Mouse (Mus musculus): ENCODE measurements around the gene Wnt5b.

Gene Wnt5b

DNA sequence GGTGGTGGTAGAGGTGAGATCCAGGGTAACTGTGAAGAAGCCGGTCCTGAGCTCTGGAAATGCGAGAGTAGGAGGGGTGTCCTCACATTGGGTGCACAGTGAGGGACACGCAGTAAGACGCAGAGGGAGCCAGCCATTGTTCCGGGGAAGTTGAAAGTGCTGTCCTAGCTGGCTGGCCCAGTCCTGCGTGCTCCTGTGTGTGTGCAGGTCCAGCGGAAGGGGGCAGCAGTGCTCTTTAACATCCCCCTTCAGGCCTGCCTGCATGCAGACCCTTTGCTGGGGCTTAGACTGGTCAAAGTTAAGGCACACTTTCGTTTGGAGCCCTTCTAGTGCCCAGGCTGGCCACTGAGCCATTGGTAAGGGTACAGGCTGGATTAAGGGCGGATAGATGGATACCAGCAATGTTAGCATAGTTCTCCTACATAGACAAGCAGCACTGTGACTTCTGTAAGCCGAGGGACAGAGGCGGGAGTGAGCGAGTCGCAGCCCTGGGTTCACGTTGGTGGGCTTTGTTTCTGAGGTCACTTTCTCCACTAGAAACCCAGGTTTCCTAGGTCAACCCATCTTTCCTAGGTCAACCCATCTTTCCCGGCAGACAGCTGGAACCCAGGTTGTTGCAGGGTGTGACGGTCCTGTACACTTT, 61.1 kb downstream of the Wnt5b start:
- peak; percentile 77 to 82 for DNase-seq

DNA sequence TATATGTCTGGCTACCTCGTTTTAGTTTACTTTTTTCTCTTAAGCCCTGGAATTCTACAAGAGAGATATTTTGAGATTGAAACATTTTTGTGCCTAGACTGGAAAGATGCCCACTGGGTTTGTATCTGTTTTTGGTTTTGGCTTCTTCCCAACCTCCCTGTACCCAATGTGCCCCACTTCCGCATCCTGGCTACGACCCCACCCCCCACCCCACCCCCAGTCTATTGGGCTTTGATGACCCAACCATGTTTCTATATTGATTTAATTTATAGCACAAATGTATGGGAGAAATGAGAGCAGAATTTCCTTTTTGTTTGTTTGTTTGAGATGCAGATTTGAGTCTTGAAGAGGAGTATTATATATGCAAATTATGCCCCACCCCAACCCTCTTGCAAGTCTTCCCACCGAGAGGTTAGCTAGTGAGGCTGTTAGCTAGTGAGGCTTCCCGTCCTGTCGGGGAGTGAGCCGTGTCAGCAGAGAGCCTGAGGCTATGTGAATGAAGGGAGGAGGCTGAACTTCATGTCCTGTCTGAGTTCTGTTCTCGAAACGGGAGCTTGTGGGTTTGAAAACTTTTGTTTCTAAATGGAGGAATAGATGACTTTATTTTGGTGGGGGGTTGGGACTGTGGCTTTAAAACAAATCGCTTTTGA, 62.3 kb downstream of the Wnt5b start:
- peak; percentile 27 to 43 for DNase-seq

DNA sequence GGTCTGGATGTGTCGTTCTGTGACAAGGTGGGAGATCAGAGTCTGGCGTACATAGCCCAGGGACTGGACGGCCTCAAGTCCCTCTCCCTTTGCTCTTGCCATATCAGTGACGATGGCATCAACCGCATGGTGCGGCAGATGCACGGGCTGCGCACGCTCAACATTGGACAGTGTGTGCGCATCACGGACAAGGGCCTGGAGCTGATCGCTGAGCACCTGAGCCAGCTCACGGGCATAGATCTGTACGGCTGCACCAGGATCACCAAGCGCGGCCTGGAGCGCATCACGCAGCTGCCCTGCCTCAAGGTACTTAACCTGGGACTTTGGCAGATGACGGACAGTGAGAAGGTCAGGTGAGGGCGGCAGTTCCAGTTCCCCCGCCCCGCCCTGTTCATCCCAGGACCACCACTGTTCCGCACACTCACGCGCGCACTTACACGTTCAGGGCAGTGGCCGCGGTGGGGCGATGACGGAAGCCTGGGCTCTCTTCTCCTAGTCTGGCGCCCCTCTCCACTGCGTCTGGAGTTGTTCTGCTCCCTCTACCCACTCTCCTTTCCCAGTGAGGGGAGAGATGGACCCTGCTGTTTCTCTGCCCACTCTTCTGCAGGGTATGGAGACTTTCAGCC, 63.3 kb downstream of the Wnt5b start:
- DNase-seq, result peak; percentile 54 to 69

DNA sequence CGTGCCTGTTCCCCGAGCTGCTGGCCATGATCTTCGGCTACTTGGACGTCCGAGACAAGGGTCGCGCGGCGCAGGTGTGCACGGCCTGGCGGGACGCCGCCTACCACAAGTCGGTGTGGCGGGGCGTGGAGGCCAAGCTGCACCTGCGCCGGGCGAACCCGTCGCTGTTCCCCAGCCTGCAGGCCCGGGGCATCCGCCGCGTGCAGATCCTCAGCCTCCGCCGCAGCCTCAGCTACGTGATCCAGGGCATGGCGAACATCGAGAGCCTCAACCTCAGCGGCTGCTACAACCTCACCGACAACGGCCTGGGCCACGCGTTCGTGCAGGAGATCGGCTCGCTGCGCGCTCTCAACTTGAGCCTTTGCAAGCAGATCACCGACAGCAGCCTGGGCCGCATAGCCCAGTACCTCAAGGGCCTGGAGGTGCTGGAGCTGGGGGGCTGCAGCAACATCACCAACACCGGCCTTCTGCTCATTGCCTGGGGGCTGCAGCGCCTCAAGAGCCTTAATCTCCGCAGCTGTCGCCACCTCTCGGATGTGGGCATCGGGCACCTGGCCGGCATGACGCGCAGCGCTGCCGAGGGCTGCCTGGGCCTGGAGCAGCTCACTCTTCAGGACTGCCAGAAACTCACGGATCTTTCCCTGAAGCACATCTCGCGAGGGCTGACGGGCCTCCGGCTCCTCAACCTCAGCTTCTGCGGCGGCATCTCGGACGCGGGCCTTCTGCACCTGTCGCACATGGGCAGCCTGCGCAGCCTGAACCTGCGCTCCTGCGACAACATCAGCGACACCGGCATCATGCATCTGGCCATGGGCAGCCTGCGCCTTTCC, 64.1 kb downstream of the Wnt5b start:
- peak; percentile 69 to 82 for DNase-seq

DNA sequence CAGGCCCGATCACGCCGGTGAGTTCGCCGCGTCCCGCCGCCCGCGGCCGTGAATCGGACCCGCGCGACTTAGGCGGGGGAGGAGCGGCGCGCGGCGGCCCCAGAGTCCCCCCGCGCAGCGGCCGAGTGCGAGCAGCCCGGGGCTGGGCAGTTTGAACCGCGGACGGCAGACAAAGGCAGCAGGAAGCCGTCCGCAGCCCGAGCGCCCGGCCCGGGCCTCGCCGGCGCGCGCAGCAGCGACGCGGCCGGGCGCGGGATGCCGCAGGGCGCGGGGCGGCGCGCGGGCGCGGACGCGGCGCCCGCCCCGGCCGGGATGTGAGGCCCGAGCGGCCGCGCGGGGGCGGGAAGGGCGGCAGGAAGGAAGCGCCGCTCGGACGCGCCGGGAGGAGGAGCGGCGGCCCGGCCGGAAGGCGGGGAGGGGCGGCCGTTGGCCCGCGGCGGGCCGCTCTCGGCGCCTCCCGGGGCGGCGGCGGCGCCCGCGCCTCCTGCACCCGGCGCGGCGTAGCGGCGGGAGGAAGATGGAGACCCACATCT, 64.7 kb downstream of the Wnt5b start, which contains the start of gene Fbxl14:
TSS of gene Fbxl14 (plus strand) at position 326 of the 533 bp plus-strand sequence.
- DNase-seq, result peak; percentile 61 to 79

DNA sequence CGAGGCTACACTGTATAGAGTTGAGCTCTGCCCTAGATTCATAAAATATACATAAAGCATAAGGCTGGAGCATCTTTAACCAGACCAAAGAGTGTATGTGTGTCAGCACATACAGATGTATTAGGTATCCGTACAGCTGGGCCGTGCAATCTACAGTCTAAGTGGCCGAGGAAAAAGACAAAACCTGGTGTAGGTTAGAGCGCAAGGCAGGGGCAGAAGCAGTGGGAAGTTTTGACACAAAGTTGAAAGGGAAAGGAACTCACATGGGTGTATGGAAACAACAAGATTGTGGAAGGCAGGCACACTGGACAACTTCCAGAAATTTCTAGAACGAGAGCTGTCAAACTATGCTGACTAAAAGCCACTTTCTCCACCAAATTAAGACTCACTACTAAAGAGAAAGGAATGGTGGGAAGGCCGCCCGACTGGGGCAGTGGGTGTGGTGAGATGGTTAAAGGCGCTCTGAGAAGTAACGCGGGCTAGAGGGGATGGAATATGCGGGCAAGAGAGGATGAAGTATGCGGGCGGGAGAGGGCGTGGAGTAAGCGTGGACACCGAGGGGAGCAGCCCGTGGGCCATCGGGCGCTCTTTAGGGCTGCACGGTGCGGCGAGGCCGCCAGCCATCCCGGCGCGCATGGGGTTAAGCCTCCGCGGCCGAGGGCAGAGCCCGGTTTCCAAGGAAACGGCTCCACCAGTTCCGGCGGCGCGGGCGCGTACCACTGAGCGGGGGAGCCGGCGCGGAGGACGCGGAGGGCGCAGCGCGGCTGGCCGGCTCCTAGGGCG, 65.4 kb downstream of the Wnt5b start:
- peak; percentile 91 to 95 for DNase-seq

DNA sequence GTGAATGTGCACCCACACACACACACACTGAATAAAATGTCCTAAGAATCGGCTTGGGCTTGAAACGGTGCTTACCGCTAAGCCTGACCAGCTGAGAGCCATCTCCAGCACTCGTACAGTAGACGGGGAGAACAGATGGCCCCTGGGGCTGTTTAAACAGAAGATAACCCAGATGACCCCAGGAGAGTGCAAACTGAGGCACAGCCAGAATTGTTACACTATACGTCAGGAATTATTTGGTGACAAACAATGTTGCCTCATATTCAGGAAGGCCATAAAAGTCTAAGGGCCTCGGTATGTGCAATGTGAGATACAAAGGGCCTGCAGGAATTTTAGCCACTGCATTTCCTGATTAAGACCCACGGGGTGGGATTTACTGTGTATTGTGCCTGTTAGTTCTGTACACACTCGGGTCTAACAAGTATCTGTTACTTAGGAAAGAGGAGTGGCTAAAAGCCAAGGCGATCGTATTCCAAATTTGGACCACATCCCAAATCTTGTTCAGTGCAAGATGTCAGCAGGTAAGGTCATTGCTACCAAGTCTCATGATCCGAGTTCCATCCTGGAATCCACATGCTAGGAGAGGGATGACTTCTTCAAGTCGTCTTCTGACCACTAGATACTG, 66.3 kb downstream of the Wnt5b start:
- DNase-seq, result no peak

DNA sequence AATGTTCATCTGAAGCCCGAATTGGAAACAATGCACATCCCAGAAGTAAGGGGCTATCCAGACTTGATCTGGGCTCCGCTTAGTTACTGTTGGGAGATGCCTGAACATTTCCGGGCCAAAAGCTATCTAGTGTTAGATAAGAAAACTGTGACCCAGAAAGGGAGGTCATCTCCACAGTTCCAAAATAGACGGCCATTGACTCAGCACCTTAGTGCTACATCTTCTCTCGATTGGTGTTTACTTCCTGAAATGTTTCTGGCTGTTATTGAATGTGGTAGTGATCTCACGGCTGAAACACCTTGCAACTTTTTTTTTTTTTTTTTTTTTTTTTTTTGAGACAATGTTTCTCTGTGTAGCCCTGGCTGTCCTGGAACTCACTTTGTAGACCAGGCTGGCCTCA, 68.2 kb downstream of the Wnt5b start:
- DNase-seq, result no peak

DNA sequence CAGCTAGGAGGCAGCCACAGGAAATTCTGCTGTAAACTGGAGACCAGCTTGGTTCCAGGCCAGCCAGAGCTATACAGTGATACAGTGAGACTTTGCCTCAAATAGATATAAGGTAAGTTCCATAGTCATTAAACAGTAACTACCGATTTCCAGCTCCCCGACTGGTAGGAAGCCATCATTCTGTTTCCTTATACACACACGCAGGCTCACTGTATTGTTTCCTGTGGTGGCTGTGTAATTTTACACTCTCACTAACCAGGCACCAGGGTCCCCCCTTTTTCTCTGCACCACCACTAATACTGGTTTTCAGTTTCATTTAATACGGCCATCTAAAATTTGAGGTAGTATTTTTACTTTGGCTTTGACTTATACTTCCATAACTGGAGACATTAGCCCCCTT, 70.2 kb downstream of the Wnt5b start:
- no peak for DNase-seq

DNA sequence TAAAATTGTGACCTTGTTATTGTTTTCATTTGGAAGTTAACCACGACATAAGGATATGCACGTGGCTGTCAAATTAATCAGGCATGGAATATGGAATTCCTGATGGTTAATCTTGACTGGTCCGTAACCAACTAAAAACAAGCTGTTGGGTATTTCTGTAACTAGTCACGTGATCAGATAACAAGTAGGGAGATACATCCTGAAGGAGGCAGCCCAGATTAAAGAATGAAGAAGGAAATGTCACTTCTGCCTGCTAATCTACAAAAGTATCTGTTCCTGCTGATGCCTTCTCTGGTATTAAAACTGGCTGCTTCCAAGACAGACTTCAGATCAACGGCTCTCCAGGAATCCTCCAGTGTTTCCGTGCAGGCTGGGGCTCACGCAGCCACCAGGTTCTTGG, 70.7 kb downstream of the Wnt5b start:
- DNase-seq, result no peak

DNA sequence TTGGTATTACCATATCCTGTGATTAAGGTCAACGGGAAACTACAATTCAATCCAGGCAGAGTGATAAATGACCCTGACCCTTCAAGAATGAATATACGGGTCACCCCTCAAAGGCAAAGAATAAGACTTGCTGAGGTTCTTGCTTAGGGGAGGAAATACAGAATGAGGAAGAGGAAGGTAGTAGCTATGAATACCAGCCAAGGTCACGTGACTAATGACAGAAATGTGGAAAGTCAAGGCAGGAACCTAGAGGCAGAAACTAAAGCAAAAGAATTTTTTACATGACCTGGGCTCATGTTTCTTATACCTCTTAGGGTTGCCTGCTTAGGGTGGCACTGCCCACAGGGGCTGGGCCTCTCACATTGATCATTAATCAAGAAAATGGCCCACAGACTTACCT, 71.4 kb downstream of the Wnt5b start:
- no peak for DNase-seq

DNA sequence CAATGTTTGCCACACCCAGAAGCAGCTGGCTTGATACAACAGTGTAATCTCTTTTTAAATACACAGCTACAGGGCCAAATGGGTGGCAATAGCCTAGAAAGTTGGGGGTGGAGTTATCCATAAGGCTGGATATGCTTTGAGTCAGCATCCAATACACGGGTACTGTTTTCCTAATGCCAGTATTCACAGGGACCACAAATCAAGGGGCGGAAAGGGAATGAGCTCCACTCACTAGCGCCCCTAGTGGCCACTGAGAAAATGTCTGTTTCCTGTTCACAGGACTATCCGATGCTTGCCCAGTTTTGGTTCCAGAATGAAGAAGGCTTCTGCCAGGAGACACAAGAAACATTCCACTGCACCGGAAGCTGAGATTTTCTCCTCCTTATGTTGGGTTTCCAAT, 72.0 kb downstream of the Wnt5b start:
- DNase-seq, result peak; percentile 80 to 83

DNA sequence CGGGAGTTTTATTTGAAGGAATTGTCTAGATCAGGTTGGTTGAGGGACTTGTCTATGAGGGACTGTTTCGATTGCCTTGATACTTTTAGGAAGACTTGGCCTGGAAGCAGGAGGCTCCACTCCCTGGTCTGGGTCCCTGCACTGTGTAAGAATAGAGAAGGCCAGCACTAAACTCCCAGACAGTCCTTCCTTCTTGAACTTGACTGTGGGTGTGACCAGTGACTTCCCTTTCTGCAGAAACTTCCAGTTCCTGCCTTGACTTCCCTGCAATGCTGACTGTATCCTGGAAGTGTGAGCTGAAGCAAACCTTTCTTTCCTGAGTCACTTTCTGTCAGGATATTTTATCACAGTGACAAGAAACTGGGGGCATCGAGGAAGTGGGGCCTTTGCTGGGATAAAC, 73.4 kb downstream of the Wnt5b start:
- DNase-seq, result no peak

DNA sequence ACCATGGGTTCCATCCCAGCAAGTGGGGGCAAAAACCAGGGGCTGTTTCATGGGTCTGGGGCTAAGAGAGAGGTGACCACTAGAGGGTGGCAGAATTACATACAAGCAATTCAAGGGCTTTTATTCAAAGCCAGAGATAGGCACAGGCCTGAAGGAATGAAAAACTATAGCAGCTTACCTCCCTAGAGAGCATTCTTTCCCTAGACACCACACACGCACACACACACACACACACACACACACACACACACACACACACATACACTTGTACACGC, 76.4 kb downstream of the Wnt5b start:
- no peak for DNase-seq

DNA sequence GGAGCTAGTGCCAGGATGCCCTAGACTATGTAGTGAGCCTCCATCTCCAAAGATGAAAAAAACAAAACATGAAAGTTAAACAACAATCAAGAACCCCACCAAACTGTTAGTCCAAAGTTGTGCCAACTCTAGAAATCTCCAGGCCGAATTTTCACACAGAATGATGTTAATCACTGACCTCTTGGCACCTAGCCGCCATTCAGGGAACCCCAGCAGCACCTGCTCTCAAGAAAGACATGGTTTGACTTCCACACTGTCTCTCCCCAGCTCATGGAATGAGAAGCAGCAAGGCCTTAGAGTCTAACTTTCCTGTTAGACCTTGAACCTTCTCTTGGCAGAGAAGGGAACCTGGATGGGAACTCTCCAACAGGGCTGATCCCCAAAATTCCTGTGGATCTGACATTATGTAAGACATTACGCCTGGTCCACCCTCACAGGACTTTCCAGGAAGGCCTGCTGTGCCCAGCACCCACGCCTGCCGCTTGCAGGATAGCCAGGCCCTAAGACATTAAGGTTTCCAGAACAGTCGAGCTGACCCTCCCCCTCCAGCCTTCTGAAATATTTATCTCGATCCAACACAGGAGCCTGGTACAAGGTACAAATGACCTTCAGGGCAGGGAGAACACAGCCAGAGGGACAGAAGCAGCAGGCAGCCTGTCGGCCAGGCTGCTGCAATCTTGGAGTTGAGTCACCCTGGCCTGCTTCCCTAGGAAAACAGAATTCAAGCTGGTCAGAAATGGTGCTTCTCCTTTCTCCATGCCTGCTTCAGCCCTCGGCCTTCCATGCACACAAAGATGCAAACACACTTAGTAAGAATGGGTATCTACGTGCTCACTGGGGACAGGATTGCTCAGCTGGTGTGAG, 77.0 kb downstream of the Wnt5b start:
- peak in 1 of 2 experiments; percentile 47 for DNase-seq

DNA sequence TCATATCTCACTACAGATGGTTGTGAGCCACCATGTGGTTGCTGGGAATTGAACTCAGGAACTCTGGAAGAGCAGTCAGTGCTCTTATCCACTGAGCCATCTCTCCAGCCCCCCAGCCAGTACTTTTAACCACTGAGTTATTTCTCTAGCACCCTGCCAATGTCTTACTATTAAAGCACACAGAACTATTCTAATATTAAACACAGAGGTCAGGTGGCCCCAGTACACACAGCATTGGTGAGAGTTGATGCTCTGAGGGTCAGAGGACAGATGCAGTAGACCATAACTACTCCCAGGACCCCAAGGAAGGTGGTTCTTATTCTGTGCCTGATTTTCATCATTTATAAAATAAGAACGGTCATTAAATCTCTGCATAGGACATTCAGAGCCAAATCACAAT, 78.0 kb downstream of the Wnt5b start:
- DNase-seq, result no peak

DNA sequence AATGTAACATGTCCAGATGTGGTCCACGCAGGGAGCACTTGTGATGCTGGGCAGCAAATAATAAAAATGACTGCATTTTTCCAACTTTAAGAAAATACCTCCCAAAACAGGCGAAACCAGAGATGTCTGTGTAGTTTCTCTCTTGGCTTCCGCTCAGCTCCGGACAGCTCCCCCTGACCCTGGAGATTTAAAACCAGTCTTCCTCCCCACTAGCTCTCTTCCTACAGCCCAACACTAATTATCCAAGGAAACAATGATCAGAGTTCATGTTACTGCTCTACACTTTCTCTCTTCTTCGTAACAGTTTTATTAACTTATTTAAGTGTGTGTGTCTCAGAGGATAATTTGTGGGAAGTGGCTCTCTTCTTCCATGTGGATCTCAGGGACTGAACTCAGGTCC, 83.8 kb downstream of the Wnt5b start:
- no peak for DNase-seq

DNA sequence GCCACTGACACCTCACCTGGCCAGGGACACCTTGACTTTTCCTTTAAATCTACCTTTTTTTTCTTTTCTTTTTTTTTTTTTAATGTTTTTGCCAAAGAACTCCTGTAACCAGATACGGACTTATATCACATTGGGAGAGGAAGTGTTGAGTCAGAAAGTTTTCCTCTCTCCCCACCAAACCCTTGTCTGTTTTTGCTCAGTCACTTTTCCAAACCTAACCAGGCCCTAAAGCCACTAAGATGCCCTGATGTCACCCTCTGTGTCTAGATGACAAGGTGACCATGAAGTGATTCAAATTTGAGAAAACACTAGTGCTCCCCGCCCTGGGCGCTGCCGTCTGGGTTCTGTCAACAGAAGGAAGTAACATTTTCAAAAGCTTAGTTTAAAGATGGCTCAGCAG, 85.1 kb downstream of the Wnt5b start:
- no peak for DNase-seq

DNA sequence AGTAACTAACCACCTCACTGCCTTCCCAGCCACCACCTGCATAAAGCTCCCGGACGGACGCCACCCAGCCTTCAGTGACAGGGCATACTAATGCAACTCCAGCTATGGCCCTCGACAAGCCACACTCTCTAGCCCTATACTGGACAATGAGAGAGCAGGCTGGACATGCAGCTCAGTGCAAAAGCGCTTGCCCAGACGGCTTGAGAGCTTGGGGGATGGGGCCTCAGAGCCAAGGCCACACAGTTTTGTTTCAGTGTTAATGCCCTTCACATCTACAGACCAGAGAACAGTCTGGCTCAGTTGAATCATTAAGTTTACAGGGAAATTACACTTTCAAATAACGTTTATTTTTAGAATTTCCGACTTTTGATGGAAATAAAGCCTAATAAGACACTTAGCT, 86.0 kb downstream of the Wnt5b start:
- DNase-seq, result no peak

DNA sequence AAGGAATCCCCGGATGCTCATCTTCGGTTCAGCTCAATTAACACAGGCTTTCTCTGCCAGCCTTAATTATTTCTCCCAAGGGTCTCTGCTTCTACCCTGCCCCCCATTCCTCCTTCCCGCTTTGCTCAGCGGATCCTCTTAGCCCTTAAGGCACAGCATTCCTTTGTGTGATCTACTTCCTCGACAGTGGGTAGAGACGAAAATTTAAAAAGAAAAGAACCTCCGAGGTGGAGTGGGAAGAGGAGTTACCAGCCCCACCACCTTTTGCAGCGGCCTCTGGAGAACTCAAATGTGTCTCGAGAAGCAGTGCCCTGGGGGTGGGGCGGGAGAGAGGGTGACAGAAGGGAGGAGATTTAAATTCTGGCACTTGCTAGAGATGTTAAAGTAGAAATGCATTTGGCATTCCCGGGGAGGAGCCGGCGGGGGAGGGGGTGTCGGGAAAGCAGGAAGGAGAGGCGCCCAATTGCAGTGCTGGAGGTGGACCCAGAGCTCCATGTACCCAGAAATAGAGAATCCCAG, 92.1 kb downstream of the Wnt5b start:
- peak; percentile 82 to 88 for DNase-seq

Measured in kidney, postnatal 4 days (tissue).